Mouse (Mus musculus) testis, adult 2 months (tissue): ENCODE results near the gene Gm13698.
"Not testable (repeated sequence)": the region's sequence is repeated elsewhere in the genome, so short reads cannot be mapped to it uniquely, and the experiment has no call there.

Source experiments
- CTCF ChIP-seq: fragments of 200-500 bp; IDR thresholded peaks from 2 replicates; pipeline ENCODE4 v1.5.1; 2012; ENCODE audit warnings: low read depth, mild to moderate bottlenecking, inconsistent platforms, low read length, moderate library complexity; ENCODE audit not compliant: control insufficient read depth, insufficient read depth, insufficient replicate concordance
- POLR2A ChIP-seq: fragments of 200-500 bp; IDR thresholded peaks from 2 replicates; pipeline ENCODE4 v1.6.1; 2012; ENCODE audit warnings: low read depth, mild to moderate bottlenecking, inconsistent platforms, low read length, moderate library complexity; ENCODE audit not compliant: control insufficient read depth

DNA sequence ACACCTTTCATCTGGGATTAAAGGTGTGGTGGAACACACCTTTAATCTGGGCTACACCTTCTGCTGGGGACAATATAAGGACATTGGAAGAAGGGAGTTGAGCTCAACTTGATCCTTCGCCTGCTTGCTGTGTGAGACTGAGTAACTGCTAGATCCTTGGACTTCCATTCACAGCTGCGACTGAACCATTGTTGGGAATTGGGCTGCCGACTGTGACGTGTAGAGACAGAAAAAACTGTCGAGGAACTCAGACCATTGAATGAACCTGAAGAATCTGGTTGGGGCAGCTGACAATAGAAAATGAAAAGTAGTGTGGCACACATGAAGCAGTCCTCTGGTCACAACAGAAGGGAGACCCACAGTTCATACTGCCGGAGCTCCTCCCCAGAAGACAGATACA, 28.9 kb downstream of the Gm13698 start, which contains the start of gene Gm13697:
- TF ChIP-seq POLR2A, CTCF: not testable (repeated sequence)
